In the genomic region with DNA sequence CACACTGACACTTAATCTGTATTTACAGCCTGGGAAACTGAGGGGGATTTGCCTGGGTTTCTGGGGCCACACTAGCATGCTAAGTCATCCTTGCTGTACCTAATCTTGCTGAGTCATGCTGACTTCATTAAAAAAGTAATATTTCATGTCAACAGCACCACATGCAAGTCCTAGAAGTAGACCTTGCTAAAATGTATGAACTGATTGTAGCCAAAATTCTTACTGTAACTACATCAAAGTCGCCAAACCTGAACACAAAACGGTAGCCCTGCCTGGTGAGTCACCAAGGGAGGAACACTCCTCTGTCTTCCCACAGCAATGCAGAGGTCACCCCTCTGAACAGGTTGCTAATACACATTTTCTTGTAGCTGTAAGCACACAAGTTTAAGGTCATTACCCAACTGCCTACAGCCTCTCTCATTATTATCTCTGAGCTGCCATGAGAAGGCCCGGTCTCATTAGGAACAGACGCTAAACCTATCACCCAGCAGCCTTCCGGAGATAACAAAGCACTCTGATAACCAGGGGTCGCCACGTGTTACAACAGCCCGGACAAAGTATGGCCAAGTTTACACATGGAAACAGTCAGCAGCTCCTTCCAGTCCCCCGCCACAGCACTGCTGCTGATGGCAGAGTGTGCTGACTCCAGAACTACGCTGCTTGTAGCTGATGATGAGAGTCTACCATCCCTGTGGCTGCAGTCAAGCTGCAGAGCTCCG, we compare ENCODE assay signal across 10 mouse cellular contexts. TPM values are rescaled to one million over a fixed set of nuclear protein-coding genes. Genes with fewer than 3 reads are reported as not detected.
A peak's percentile ranks its signal among the peaks of the same experiment; 100 is the strongest.
DNase-seq lines count a peak whose midpoint lies in the region; ATAC-seq and TF ChIP-seq lines count a peak whose summit lies in the region.
"Had no signal": no experiment of that assay in that cellular context is flagged by ENCODE, and none has a peak within 500 bp of the region (broad histone marks: within the 10 kb centered on the region; RNA-seq: fewer than 3 reads in every experiment).

No protein-coding gene starts in this region.

- H3K36me3 ChIP-seq in lung, postnatal 0 days (ENCODE audit: insufficient read depth, low read length): no peaks in the 10 kb centered on the region

- peak; percentile 18; the same call in 1 of the 2 replicates for TF ChIP-seq EP300 in lung, postnatal 0 days (IDR thresholded peaks at IDR 0.05)

- no peaks in the 10 kb centered on the region for H3K9me3 ChIP-seq in lung, postnatal 0 days (ENCODE audit: low read length)
- H3K9me3 ChIP-seq: neural tube, embryonic 13.5 days had no signal

- peak; percentile 53 for DNase-seq in lung, postnatal 0 days (ENCODE audit: low spot score)
- DNase-seq in lung, adult 18-20 months: no peak
- peak; percentile 35 for DNase-seq in adrenal gland, postnatal 10 days
- DNase-seq in heart, postnatal 4 days: peak; percentile 31
- peak; percentile 44 to 69 for DNase-seq in spleen, postnatal 4 days (ENCODE audit: low spot score in 2 of 2)
- DNase-seq in gastrocnemius, postnatal 36 days: no peak
- no peak for DNase-seq in right cerebral cortex, postnatal 4 days
- no peak for DNase-seq in layer of hippocampus, postnatal 25 days (ENCODE audit: extremely low spot score in 1 of 2, low spot score in 1 of 2)
- DNase-seq: kidney, adult 8-10 months had no signal

- intact Hi-C loops in gastrocnemius, postnatal 36 days (cut with DNase I): no loop called here

- H3K4me1 ChIP-seq in lung, postnatal 0 days (ENCODE audit: insufficient read depth, low read depth, low read length): peaks cover 37% of the 10 kb centered on the region

- no peaks in the 10 kb centered on the region for H3K27me3 ChIP-seq in lung, postnatal 0 days (replicated peaks; ENCODE audit: insufficient read depth, low read length)
- H3K27me3 ChIP-seq: neural tube, embryonic 13.5 days had no signal

- no peak overlapping the region for H3K4me2 ChIP-seq in lung, postnatal 0 days (replicated peaks; ENCODE audit: low read depth, low read length)
- H3K4me2 ChIP-seq: neural tube, embryonic 13.5 days had no signal

- no peak overlapping the region for H3K4me3 ChIP-seq in lung, postnatal 0 days (ENCODE audit: low read depth, low read length)
- H3K4me3 ChIP-seq: neural tube, embryonic 13.5 days had no signal

- H3K9ac ChIP-seq in lung, postnatal 0 days (replicated peaks; ENCODE audit: low read depth): no peak overlapping the region
- H3K9ac ChIP-seq: neural tube, embryonic 13.5 days had no signal

- ATAC-seq in lung, postnatal 0 days: no peak

- H3K27ac ChIP-seq in lung, postnatal 0 days (ENCODE audit: low read length): peak overlapping the region; percentile 32
- H3K27ac ChIP-seq: neural tube, embryonic 13.5 days had no signal

- TF ChIP-seq CTCF in lung, postnatal 0 days (IDR thresholded peaks at IDR 0.05): no peak

- WGBS in lung, postnatal 0 days: 25% methylated on average over 11 of the region's 11 CpGs

RNA-seq across cellular contexts. Expression of gene Tbcel, which starts 46.1 kb away (rescaled TPM):
- polyA plus RNA-seq in lung, postnatal 0 days (2015; fragmentation: Nextera tagmentation; extraction: Ambion mirVana): 7.9 and 9.0 TPM in 2 replicates
- total RNA-seq in adrenal gland, postnatal 10 days (2021): 10 to 100 TPM; 42.3 to 47.1 TPM
- 10 to 100 TPM; 18.1 to 19.8 TPM for total RNA-seq in heart, postnatal 4 days (2021)
- total RNA-seq in gastrocnemius, postnatal 36 days (2021): 10 to 100 TPM; 15.1 to 18.7 TPM
- 10 to 100 TPM; 57.2 to 57.6 TPM for total RNA-seq in layer of hippocampus, postnatal 25 days (2021)

Comparison
In these comparisons a context has a peak if more than half of its experiments do, and no peak if none do; other contexts are left out.
1. DNase-seq: peak in lung, postnatal 0 days (single experiment), adrenal gland, postnatal 10 days (single experiment), heart, postnatal 4 days (single experiment) and spleen, postnatal 4 days (2 of 2); none in lung, adult 18-20 months (0 of 2), gastrocnemius, postnatal 36 days (0 of 2), right cerebral cortex, postnatal 4 days (single experiment) and layer of hippocampus, postnatal 25 days (0 of 2).